Mouse (Mus musculus): ENCODE results near the gene Ltv1.

DNA sequence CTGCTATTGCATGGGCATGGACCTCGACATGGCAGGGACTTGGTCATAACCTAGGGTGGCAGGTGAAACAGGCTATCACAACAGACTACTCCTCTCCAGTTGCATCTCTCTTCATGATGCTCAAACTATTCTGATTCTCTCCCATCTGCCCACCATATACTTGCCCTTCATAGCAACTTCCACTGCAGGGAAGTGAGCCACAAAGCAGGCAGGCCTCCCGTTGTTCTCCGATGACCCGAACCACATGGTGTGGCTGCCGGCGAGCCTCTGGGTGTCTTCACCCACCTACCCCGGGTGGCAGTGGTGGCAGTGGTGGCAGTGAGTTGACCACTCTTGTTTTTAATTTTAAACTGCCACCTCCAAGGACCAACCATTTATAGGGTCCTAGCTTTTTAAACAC lies 57.2 kb downstream of the Ltv1 start:
- TF ChIP-seq CTCF (IDR thresholded peaks at IDR 0.05; ENCODE audit: extremely low read depth, insufficient read depth, low read length) (no peak), POLR2A (IDR thresholded peaks at IDR 0.05; ENCODE audit: extremely low read depth, insufficient read depth, low read length) (no peak)

All from cortical plate, adult 2 months (tissue).